Mouse (Mus musculus) right cerebral cortex, adult 18-20 months (tissue): ENCODE results near the gene Lamb3.
A peak's percentile ranks its signal among the peaks of the same experiment; 100 is the strongest.

Experiments
- DNase-seq: peaks from one replicate; pipeline ENCODE4 v3.0.0; 2022; ENCODE audit warnings: mixed read lengths

Lamb3 gene

DNA sequence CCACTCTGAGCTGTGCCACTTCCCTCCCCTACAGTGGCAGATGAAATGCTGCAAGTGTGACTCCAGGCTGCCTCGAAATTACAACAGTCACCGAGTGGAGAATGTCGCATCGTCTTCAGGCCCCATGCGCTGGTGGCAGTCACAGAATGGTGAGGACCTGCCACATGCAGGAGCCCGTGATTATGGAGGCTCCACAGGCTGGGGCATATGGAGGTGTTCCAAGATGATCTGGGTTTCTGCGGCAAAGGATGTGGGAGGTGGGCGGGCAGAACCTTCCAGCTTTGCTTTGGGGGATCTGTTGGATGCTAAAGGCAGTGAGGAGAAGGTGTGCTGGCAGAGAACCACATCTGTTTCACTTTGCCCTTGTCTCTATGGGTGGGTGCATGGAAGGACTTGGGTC lies 112.9 kb downstream of the Lamb3 start:
- peak; percentile 52 for DNase-seq

DNA sequence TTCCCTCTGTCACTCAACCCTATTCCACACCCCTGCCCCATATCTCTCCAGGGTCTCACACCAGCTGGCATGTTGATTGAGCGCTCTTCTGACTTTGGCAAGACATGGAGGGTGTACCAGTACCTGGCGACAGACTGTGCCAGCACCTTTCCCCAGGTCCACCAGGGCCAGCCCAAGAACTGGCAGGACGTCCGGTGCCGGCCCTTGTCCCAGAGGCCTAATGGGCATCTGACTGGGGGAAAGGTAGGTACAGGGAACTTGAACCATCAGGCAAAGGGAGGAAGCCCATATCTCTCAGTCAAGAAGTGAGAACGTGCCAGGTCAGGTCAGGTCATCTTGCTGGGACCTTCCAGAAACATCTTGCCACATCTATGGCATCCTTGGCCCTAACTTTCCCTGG lies 116.2 kb downstream of the Lamb3 start:
- DNase-seq: no peak

DNA sequence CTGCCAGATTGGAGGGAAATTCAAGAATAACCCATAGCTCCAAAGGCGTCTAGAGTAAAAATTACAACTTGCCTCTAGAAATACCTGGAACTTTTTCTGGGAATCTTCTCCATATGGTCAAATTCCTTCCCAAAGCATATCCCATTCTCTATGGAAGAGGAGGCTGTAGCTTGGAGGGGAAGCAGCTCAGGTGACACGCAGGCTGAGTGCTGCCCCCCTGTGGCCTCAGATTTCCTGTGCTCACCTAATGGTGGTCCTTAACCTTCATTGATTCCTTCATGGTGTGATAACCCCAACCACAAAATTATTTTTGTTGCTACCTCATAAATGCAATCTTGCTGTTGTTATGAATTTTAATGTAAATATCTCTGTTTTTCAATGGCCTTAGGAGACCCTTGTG lies 116.7 kb downstream of the Lamb3 start:
- DNase-seq: peak; percentile 27

GRCm38 (mm10) chr1:193325891-193326290 lies 118.4 kb downstream of the Lamb3 start:
- no peak for DNase-seq

DNA sequence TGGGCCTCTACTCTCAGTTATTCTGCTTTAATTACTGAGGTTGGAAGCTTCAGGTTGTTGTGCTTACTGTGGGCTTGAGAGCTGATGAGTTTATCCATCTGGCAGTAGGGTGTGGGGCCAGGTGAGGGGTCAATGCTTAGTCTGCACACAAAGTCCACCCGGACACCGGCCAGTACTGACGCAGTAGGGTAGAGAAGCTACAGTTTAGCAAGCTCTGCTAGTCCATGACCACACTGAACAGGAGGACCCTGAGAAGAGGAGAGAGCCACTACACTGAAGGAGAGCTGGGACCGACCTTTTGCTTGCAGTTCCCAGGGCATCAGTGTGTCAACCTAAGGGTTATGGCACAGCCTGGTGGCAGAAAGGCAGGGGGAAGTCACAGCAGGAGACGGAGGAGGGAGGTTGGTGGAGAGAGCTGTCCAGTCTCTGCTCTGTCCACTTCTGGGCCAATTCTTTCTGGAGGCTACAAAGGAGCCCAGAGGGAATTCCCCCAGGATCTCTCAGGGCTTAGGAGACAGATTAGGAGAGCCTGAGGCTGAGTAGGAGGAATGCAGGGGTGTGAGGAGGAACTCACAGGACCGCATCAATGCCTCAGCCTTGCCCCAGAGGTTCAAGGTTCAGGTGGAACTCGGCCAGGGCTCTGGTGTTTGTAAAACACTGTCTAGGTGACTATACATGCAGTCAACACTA lies 119.1 kb downstream of the Lamb3 start:
- DNase-seq: no peak

GRCm38 (mm10) chr1:193327216-193327615 lies 119.7 kb downstream of the Lamb3 start:
- no peak for DNase-seq

GRCm38 (mm10) chr1:193327686-193328085 lies 120.2 kb downstream of the Lamb3 start:
- no peak for DNase-seq

DNA sequence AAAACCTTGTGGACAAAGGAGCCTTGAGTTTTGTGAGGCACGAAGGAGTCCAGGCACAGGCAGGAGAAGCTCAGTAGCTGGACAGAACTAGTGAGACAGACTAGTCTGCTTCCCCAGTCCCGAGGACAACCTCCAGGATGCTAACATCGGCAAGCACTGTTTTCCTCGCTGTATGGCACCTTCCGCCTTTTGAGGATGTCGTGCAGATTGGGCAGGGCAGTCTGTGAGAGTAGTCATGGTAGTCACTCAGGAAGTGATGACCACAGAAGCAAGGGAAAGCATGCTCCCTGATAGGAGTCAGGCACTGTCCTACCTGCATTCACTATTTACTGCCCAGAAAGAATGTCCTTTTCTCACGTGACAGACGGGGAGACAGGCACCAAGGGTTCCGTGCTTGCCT lies 122.1 kb downstream of the Lamb3 start:
- no peak for DNase-seq

GRCm38 (mm10) chr1:193330172-193330571 lies 122.7 kb downstream of the Lamb3 start:
- DNase-seq: peak; percentile 89

GRCm38 (mm10) chr1:193330626-193331025 lies 123.1 kb downstream of the Lamb3 start:
- DNase-seq: no peak

DNA sequence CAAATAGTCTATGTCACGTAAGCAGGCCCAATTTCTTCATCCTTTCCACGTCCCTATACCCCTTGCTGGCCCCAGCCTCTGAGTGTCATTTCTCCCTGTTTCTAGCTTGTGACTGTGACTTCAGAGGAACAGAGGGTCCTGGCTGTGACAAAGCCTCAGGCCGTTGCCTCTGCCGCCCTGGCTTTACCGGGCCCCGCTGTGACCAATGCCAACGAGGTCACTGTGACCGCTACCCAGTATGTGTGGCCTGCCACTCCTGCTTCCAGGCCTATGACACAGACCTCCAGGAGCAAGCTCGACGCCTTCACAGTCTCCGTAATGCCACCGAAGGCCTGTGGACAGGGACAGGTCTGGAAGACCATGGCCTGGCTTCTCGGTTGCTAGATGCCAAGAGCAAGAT lies 124.5 kb downstream of the Lamb3 start:
- no peak for DNase-seq

DNA sequence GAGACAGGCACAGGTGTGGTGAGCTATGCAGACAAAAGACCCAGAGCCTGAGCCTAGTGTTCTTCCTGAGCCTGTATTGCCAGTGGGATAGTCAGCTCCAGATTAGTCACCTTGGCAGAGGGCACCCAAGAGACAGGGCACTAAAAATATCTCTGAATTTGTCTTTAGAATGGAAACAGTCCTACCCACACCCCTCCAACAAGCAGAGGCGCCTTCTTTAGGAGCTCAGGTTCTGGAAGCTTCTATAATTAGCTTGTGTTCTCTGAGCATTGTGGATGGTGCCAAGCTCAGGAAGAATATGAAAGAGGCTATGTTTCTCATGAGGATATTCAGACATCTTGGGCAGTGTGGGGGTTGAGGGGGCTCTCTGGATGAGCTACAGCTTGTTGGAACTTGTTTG lies 125.2 kb downstream of the Lamb3 start:
- DNase-seq: peak; percentile 61

DNA sequence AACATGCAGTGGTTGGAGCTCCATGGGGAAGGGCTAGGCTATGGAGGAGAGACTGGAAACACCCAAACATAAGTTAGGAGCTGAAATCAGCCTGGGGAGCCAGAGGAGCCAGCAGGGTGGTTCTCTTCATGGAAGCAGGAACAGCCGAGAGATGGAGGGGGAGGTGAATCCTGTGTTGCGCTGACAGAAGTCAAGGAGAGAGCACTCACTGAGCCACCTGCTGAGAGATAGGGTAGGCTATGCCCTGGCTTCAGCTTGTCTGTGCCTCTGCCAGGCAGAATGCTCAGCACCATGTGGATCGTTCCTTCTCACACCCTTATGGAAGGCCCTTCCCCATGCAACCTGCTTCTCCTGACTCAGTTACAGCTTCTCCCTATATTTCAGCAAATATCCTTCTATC lies 126.3 kb downstream of the Lamb3 start:
- DNase-seq: no peak

DNA sequence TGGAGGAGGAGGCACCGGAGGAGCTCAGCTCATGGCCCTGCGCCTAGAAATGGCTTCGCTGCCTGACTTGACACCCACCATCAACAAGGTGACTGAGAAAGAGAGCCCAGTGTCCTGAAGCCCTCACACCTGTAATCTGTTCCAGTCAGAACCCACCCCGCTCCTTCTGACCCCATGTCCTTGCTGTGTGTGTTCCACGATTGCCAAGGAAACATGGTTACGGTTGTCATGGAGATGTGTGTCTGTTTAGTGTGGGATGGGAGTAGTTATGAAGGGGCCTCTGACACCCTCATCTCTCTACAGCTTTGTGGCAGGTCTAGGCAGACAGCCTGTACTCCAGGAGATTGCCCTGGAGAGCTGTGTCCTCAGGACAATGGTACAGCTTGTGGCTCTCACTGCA lies 127.0 kb downstream of the Lamb3 start:
- peak; percentile 18 for DNase-seq

DNA sequence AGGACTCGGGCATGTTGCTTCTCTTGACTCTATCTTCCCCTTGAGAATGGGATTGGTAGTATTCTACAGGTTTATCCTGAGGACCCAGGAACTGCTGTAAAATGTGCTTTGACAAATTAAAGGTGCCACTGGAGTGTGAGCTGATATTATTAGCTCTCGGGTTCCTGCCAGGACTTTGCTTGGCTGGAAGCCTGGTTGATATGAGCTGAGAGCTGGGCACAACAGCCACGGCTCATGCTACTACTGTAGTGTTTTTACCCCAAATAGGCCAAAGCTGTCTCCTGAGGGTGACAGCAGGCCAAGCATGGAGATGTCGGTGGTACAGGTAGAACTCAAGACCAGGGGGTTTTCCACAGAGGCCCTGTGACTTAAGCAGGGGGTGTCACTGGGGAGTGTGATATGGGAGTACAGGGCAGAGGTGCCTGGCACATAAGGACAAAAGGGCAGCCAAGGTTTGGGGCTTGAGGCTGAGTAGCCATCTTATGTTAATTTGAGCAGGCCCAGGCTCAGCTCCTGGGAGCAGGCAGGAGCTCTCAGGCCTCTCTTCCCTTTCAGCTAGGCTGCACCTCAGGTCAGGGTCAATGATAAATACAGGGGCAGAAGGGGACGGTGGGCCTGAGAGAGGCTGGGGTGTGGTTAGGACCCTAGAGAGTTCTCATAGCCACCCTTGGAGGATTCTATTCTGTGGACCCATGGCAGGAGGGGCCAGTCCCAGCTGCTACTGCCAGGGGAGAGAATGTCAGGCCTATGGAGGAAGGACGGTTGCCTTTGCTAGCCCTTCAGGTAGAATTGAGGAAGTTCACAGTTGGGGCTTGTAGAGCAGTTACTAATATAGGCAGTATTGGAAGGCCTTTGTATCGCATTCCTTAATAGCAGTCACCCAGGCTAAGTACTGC lies 128.9 kb downstream of the Lamb3 start:
- DNase-seq: no peak

GRCm38 (mm10) chr1:193337018-193337321 lies 129.5 kb downstream of the Lamb3 start:
- no peak for DNase-seq

DNA sequence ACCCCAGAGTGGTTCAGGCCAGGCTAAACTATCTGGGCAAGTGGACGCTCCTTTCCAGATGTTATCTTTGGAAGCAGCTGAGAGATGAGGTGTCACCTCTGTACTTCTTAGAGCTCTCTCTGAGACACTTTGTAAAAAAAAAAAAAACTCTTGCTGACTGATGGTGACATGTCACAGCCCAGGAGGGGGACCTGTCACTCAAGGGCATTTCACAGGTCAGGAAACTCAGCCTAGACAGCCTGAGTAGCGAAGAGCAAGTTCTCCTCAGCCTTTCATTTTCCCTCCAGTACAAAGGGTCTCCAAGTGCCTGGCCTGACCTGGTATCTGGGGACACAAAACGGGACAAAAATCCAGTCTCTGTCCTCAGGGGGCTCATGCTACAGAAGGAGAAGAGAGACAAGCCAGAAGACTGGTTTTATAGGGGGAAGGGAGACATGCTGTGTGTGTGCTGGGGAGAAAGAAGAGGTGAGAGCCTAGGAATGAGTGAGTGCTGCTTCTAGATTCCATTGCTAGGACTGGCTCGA lies 130.3 kb downstream of the Lamb3 start:
- DNase-seq: no peak

- peak; percentile 89 for DNase-seq
Observed at GRCm38 (mm10) chr1:193338363-193338995, 131.0 kb downstream of the Lamb3 start.

DNA sequence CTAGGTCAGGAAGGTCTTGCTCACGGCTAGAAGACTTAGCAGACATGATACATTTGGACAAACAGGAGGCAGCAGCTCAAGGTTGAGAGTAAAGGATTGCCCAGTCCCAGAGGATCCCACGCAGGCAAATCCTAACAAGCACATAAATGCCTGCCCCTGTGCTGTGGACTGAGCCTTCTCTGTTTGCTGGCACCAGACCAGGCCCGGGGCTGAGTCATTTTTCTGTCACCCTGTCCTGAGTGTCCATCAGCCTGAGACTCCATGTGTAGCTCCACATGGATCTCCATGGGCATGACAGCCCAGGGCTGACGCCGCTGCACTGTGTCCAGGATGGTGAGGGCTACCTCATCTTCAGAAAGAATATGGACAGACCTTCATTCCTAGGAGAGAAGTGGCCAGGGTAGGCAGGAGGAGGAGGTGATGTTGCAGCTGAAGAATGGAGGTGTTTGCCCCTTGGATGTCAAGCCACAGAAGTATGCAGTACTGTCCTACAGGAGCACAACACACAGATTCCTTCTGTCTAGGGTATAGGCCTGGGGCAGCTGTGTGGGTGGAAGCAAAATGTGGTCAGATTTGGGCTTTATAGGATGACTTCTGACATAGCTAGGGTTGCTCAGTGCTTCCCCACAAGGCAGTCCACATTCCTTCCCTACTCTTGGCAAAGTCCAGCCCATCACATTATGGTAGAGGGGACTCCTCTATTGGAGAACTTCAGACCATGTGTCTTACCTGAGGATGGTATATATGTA lies 134.9 kb downstream of the Lamb3 start:
- DNase-seq: no peak

DNA sequence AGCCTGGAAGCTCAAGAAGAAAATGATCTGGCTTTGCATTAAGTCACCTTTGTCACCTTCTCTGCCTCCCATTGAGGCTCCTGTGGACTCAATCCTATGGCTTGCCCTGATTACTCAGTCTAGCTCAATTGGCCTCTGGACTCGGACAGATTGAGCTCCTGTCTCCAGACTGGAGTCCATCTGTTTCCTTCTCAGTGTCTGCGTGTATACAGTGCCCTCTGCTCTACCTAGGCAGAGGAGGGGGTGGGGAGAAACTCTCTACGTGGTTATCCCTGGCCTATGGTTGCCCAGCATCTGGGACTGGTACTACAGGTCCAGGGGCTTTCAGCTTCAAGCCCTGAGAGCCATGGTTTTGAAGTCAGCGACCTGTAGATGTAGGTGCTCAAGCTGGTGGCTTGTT lies 136.4 kb downstream of the Lamb3 start:
- no peak for DNase-seq

DNA sequence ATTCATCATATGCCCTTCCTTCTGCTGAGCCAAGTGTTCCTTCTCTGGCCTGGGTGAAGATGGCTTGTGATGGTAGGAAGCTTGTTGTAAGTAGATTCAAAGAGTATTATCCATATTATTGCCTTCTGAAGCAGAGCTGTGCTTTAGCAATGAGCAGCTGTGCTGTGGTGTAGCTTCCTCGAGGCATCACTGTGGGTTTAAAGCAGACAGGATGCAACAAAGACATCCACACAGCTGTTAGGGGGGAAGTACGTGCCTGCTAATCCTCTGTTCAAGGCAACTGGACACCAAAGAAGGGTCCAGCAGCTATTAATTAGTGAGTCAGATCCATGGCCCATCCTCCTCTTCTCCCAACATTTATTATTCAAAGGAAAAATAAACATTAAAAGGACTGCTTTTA lies 137.5 kb downstream of the Lamb3 start:
- DNase-seq: no peak

DNA sequence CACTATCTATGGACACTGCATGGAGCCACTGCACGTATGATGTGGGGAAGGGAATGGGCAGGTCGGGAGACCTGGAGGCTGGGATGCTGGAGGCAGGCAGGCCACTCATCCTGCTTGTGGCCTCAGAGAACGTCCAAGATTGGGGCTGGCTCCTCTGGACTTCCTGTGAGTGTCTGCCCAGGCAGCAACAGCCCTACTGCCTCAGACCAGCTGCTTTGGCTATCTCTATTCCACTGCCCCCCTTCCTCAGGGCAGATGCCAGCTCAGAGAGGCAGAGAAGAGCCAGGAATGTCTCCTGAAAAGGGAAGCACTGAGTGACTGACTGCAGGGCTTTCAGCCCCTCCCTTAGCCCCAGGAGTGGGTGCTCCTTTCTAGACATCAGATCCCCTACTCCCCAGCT lies 139.4 kb downstream of the Lamb3 start:
- no peak for DNase-seq
